Mouse (Mus musculus): ENCODE data around the gene Rnf152. TPM values are rescaled to one million over a fixed set of nuclear protein-coding genes. Genes with fewer than 3 reads are reported as not detected.

The Rnf152 gene
- total and polyA plus RNA-seq, 2 experiments from 2014 or later = 21.0 to 35.5 TPM

DNA sequence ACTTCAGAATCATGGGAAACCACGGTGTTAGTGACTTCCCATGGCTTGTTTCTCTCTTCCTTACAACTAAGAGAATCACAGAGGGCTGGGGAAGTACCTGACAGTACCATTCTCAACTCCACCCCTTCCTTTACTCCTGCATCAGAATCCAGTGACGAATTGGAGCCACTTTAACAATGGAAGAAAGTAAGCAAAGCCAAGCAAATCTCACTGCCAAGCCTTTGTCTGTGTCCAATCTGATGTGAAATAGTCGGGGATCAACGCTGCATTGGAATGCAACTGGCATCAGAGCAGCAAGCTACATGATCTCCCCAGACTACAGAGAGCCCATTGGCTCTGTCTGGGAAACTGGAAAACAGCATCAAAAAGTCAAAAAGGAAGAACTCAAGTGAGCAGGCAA lies 31.9 kb downstream of the Rnf152 start:
- TF ChIP-seq CTCF (IDR thresholded peaks at IDR 0.05) = no peak
- Histone ChIP-seq H3K27ac (ENCODE audit: low read depth, low read length) (no peak overlapping the region), H3K4me3 (ENCODE audit: low read depth, low read length) (no peak overlapping the region), H3K9ac (replicated peaks; ENCODE audit: low read length, poor library complexity, severe bottlenecking) (no peak overlapping the region), H3K27me3 (ENCODE audit: insufficient read depth, low read length) (no peaks in the 10 kb centered on the region), H3K4me2 (ENCODE audit: low read depth, low read length, poor library complexity, severe bottlenecking) (no peak overlapping the region), H3K4me1 (ENCODE audit: insufficient read depth, low read length) (no peaks in the 10 kb centered on the region), H3K9me3 (ENCODE audit: low read length) (no peaks in the 10 kb centered on the region), H3K36me3 (ENCODE audit: insufficient read depth, low read length) (no peaks in the 10 kb centered on the region)
- 33% methylated on average over 4 of the region's 4 CpGs for WGBS
- no peak for ATAC-seq (ENCODE audit: low FRiP score)
- DNase-seq (ENCODE audit: low spot score) = no peak

DNA sequence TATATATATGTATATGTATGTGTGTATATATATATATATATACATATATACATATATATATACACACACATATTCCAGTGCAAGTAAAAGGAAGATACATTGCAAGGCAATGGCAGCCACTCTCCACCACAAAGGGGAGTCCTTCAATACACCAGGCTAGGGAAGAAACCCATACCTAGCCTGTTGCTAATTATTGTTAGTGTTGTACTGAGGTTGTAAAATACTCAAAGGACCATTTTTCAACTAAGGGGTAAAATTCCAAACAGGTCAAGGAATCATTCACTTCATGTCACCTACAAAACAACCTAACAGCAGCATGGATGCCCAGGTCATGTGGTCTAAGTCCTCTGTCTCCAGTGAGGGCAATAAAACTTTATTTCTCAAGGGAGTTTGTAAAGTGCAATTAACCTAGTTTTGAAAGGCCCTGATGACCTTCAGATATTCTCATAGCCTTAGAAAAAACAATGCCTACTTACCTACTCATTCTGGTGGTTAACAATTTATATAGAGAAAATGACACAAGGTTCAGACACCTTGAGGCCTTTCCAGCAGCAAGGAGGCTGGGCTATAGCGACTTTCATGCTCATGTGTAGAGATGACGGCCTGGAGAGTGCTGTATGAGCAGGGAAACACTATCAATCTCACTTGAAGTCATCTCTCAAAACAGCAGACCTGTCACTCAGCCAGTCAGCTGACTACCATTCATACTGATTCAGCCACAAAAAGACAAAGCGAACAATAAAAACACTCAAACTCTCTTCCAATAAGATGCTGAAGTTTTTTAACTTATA lies 42.3 kb downstream of the Rnf152 start:
- H3K27me3 ChIP-seq (ENCODE audit: insufficient read depth, low read length) = no peaks in the 10 kb centered on the region
- TF ChIP-seq CTCF (IDR thresholded peaks at IDR 0.05) = no peak
- H3K36me3 ChIP-seq (ENCODE audit: insufficient read depth, low read length) = no peaks in the 10 kb centered on the region
- H3K4me1 ChIP-seq (ENCODE audit: insufficient read depth, low read length) = no peaks in the 10 kb centered on the region
- WGBS = 89% methylated on average over 3 of the region's 3 CpGs
- H3K27ac ChIP-seq (ENCODE audit: low read depth, low read length) = no peak overlapping the region
- H3K9me3 ChIP-seq (ENCODE audit: low read length) = no peaks in the 10 kb centered on the region
- H3K9ac ChIP-seq (replicated peaks; ENCODE audit: low read length, poor library complexity, severe bottlenecking) = no peak overlapping the region
- ATAC-seq (ENCODE audit: low FRiP score) = no peak
- no peak overlapping the region for H3K4me3 ChIP-seq (ENCODE audit: low read depth, low read length)
- H3K4me2 ChIP-seq (ENCODE audit: low read depth, low read length, poor library complexity, severe bottlenecking) = no peak overlapping the region
- DNase-seq (ENCODE audit: low spot score) = no peak

DNA sequence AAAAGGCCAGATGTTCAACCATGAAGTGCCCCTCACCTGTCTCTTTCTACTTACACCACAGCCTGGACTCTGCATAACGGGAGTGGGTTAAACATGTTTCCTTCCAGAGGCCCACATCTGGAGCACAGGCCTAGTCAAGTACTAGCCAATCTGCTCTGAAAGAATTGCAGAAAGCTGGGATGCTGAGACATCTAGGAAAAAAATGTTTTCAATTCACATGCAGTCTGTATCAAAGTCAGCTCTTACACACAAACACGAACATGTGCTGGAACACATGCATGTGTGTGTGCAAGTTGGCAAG lies 44.0 kb downstream of the Rnf152 start:
- Histone ChIP-seq H3K36me3 (ENCODE audit: insufficient read depth, low read length) (no peaks in the 10 kb centered on the region), H3K4me1 (ENCODE audit: insufficient read depth, low read length) (no peaks in the 10 kb centered on the region), H3K4me2 (ENCODE audit: low read depth, low read length, poor library complexity, severe bottlenecking) (no peak overlapping the region), H3K9me3 (ENCODE audit: low read length) (no peaks in the 10 kb centered on the region), H3K27me3 (ENCODE audit: insufficient read depth, low read length) (no peaks in the 10 kb centered on the region), H3K9ac (replicated peaks; ENCODE audit: low read length, poor library complexity, severe bottlenecking) (no peak overlapping the region), H3K4me3 (ENCODE audit: low read depth, low read length) (no peak overlapping the region), H3K27ac (ENCODE audit: low read depth, low read length) (no peak overlapping the region)
- ATAC-seq (ENCODE audit: low FRiP score) (no peak), DNase-seq (ENCODE audit: low spot score) (no peak)
- WGBS = 61% methylated on average over 2 of the region's 2 CpGs
- no peak for TF ChIP-seq CTCF (IDR thresholded peaks at IDR 0.05)

DNA sequence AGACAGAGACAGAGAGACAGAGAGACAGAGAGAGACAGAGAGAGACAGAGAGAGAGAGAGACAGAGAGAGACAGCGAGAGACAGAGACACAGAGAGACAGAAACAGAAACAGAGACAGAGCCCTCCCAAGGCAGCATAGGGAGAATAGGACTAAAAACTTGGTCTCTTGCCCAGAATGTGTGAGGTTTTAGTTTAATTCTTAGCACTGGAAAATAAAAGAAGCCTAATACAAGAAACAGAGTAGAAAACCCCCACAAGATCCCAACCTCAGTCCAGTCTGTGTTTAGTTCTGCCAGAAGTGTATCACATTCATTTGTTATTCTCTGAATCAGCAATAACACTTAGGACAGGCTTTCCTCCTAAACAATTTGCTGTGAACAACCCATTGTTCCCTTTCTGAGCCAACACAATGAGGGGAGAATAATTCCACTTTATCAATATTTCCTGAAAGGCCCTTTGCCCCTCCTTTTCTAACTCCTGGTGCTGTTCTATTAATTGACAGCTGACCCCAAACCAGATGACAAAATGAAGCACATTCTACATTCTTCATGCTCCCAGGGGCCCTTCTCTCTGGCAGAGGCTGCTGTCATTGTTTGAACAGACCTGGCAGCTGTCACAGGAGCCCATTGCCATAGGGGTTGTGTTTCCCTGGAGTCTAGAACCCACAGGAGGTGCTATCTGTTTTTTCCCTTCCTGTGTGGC lies 44.5 kb downstream of the Rnf152 start:
- H3K9me3 ChIP-seq (ENCODE audit: low read length) = no peaks in the 10 kb centered on the region
- DNase-seq (ENCODE audit: low spot score) (no peak), ATAC-seq (ENCODE audit: low FRiP score) (no peak)
- TF ChIP-seq CTCF (IDR thresholded peaks at IDR 0.05) = no peak
- H3K4me1 ChIP-seq (ENCODE audit: insufficient read depth, low read length) = no peaks in the 10 kb centered on the region
- H3K9ac ChIP-seq (replicated peaks; ENCODE audit: low read length, poor library complexity, severe bottlenecking) = no peak overlapping the region
- no peak overlapping the region for H3K27ac ChIP-seq (ENCODE audit: low read depth, low read length)
- no peaks in the 10 kb centered on the region for H3K27me3 ChIP-seq (ENCODE audit: insufficient read depth, low read length)
- H3K36me3 ChIP-seq (ENCODE audit: insufficient read depth, low read length) = no peaks in the 10 kb centered on the region
- H3K4me3 ChIP-seq (ENCODE audit: low read depth, low read length) = no peak overlapping the region
- 95% methylated on average over 1 of the region's 1 CpGs for WGBS
- H3K4me2 ChIP-seq (ENCODE audit: low read depth, low read length, poor library complexity, severe bottlenecking) = no peak overlapping the region

DNA sequence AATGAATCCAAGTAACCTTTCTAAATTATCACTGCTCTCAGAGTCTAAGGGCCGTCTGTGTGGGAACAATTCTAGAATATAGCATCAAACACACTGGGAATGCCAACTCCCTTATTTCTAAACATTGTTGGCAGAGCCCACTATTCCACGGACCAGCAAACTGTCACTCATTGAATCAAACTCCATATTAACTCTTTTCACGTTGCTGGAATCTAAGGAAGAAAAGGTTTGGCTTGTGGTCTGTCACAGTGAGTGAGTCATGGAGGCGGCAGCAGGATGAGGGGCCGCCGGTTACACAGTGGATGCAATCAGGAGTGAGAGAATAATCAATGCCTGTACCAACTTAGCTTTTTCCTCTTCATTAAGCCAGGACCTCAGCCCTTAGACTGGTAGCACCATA lies 54.3 kb downstream of the Rnf152 start:
- Histone ChIP-seq H3K27ac (ENCODE audit: low read depth, low read length) (peak overlapping the region; percentile 55; the same call in 1 of the 2 replicates), H3K9ac (replicated peaks; ENCODE audit: low read length, poor library complexity, severe bottlenecking) (no peak overlapping the region), H3K36me3 (ENCODE audit: insufficient read depth, low read length) (no peaks in the 10 kb centered on the region), H3K9me3 (ENCODE audit: low read length) (no peaks in the 10 kb centered on the region), H3K4me3 (ENCODE audit: low read depth, low read length) (no peak overlapping the region), H3K4me2 (ENCODE audit: low read depth, low read length, poor library complexity, severe bottlenecking) (no peak overlapping the region), H3K4me1 (ENCODE audit: insufficient read depth, low read length) (no peaks in the 10 kb centered on the region), H3K27me3 (ENCODE audit: insufficient read depth, low read length) (no peaks in the 10 kb centered on the region)
- ATAC-seq (ENCODE audit: low FRiP score) = no peak
- no peak for DNase-seq (ENCODE audit: low spot score)
- TF ChIP-seq CTCF (IDR thresholded peaks at IDR 0.05) = no peak
- WGBS = 53% methylated on average over 6 of the region's 6 CpGs

DNA sequence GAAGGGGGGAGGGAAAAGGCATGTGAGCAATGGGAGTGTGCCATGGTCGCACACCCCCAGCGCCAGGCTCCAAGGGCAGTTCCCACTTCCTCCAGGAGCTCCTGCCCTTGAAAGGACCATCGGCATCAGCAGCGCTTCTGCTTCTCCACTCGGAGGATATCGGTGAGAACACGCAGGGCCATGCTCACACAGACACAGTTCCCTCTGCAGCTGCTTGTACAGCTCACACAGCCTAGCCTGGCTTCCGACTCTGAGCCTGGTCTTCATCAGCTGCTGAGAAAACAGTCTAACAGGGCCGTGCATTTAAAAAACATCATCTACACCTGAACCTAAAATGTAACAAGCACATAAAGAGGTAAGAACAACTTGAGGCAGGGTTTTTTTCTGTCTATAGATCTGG lies 54.7 kb downstream of the Rnf152 start:
- no peaks in the 10 kb centered on the region for H3K9me3 ChIP-seq (ENCODE audit: low read length)
- no peaks in the 10 kb centered on the region for H3K4me1 ChIP-seq (ENCODE audit: insufficient read depth, low read length)
- no peak for TF ChIP-seq CTCF (IDR thresholded peaks at IDR 0.05)
- peak overlapping the region; percentile 55 for H3K27ac ChIP-seq (ENCODE audit: low read depth, low read length)
- no peak overlapping the region for H3K4me2 ChIP-seq (ENCODE audit: low read depth, low read length, poor library complexity, severe bottlenecking)
- no peaks in the 10 kb centered on the region for H3K27me3 ChIP-seq (ENCODE audit: insufficient read depth, low read length)
- WGBS = 78% methylated on average over 9 of the region's 9 CpGs
- no peaks in the 10 kb centered on the region for H3K36me3 ChIP-seq (ENCODE audit: insufficient read depth, low read length)
- no peak overlapping the region for H3K4me3 ChIP-seq (ENCODE audit: low read depth, low read length)
- DNase-seq (ENCODE audit: low spot score) (no peak), ATAC-seq (ENCODE audit: low FRiP score) (0 out of 2 replicates have a peak, but pooled peaks have one; percentile 44)
- no peak overlapping the region for H3K9ac ChIP-seq (replicated peaks; ENCODE audit: low read length, poor library complexity, severe bottlenecking)
